Mouse (Mus musculus): Measurements from ENCODE around the gene Nsun4. TPM values are rescaled to one million over a fixed set of nuclear protein-coding genes. Genes with fewer than 3 reads are reported as not detected.

The Nsun4 gene
- polyA plus RNA-seq (2014; fragmentation: Nextera tagmentation; extraction: Ambion mirVana) = 10.4 and 11.5 TPM in 2 replicates

- H3K27ac ChIP-seq = peak within 1 kb of the TSS; percentile 90
- WGBS = under 1% methylated on average over 35 of the region's 35 CpGs
- H3K4me3 ChIP-seq (replicated peaks; ENCODE audit: low read length) = peak within 1 kb of the TSS; percentile 60
- no peaks in the 10 kb centered on the region for H3K36me3 ChIP-seq (replicated peaks; ENCODE audit: control insufficient read depth, insufficient read depth)
- H3K9me3 ChIP-seq (ENCODE audit: control insufficient read depth, low read length) = no peaks in the 10 kb centered on the region
- ATAC-seq (ENCODE audit: low FRiP score) = peak; percentile 95
- DNase-seq (ENCODE audit: low spot score) = peak; percentile 90
- H3K9ac ChIP-seq = peak within 1 kb of the TSS; percentile 66
- H3K27me3 ChIP-seq (ENCODE audit: control insufficient read depth, insufficient read depth, low read length) = no peaks in the 10 kb centered on the region
- peak within 1 kb of the TSS; percentile 72 for H3K4me2 ChIP-seq (replicated peaks)
- peaks cover 13% of the 10 kb centered on the region for H3K4me1 ChIP-seq (replicated peaks; ENCODE audit: control insufficient read depth, insufficient read depth, low read length)
These were observed at the start of gene Nsun4 for GRCm38 (mm10) chr4:116053399-116053961. TSS of gene Nsun4 (minus strand) at chr4:116053876.

GRCm38 (mm10) chr4:116100959-116101358 is 47.3 kb upstream of the Nsun4 start:
- Histone ChIP-seq H3K4me2 (replicated peaks) (no peak overlapping the region), H3K4me3 (replicated peaks; ENCODE audit: low read length) (no peak overlapping the region), H3K27ac (no peak overlapping the region), H3K27me3 (ENCODE audit: control insufficient read depth, insufficient read depth, low read length) (no peaks in the 10 kb centered on the region), H3K9ac (no peak overlapping the region), H3K36me3 (replicated peaks; ENCODE audit: control insufficient read depth, insufficient read depth) (peaks cover 41% of the 10 kb centered on the region), H3K9me3 (ENCODE audit: control insufficient read depth, low read length) (no peaks in the 10 kb centered on the region), H3K4me1 (replicated peaks; ENCODE audit: control insufficient read depth, insufficient read depth, low read length) (no peaks in the 10 kb centered on the region)
- no peak for DNase-seq (ENCODE audit: low spot score)
- WGBS = 90% methylated on average over 7 of the region's 7 CpGs
- ATAC-seq (ENCODE audit: low FRiP score) = no peak

GRCm38 (mm10) chr4:116097211-116097610 is 43.5 kb upstream of the Nsun4 start:
- 88% methylated on average over 8 of the region's 8 CpGs for WGBS
- peaks cover 79% of the 10 kb centered on the region for H3K36me3 ChIP-seq (replicated peaks; ENCODE audit: control insufficient read depth, insufficient read depth)
- no peaks in the 10 kb centered on the region for H3K27me3 ChIP-seq (ENCODE audit: control insufficient read depth, insufficient read depth, low read length)
- ATAC-seq (ENCODE audit: low FRiP score) (no peak), DNase-seq (ENCODE audit: low spot score) (no peak)
- no peaks in the 10 kb centered on the region for H3K4me1 ChIP-seq (replicated peaks; ENCODE audit: control insufficient read depth, insufficient read depth, low read length)
- H3K4me3 ChIP-seq (replicated peaks; ENCODE audit: low read length) = no peak overlapping the region
- no peak overlapping the region for H3K27ac ChIP-seq
- H3K9ac ChIP-seq = no peak overlapping the region
- H3K9me3 ChIP-seq (ENCODE audit: control insufficient read depth, low read length) = no peaks in the 10 kb centered on the region
- no peak overlapping the region for H3K4me2 ChIP-seq (replicated peaks)

GRCm38 (mm10) chr4:116096291-116096690 is 42.6 kb upstream of the Nsun4 start:
- Histone ChIP-seq H3K4me1 (replicated peaks; ENCODE audit: control insufficient read depth, insufficient read depth, low read length) (no peaks in the 10 kb centered on the region), H3K4me2 (replicated peaks) (no peak overlapping the region), H3K4me3 (replicated peaks; ENCODE audit: low read length) (no peak overlapping the region), H3K36me3 (replicated peaks; ENCODE audit: control insufficient read depth, insufficient read depth) (peaks cover 88% of the 10 kb centered on the region), H3K27me3 (ENCODE audit: control insufficient read depth, insufficient read depth, low read length) (no peaks in the 10 kb centered on the region), H3K9ac (no peak overlapping the region), H3K27ac (no peak overlapping the region), H3K9me3 (ENCODE audit: control insufficient read depth, low read length) (no peaks in the 10 kb centered on the region)
- 93% methylated on average over 10 of the region's 10 CpGs for WGBS
- no peak for ATAC-seq (ENCODE audit: low FRiP score)
- no peak for DNase-seq (ENCODE audit: low spot score)

- H3K9me3 ChIP-seq (ENCODE audit: control insufficient read depth, low read length) = no peaks in the 10 kb centered on the region
- H3K9ac ChIP-seq = no peak overlapping the region
- no peak overlapping the region for H3K27ac ChIP-seq
- DNase-seq (ENCODE audit: low spot score) (no peak), ATAC-seq (ENCODE audit: low FRiP score) (no peak)
- H3K4me1 ChIP-seq (replicated peaks; ENCODE audit: control insufficient read depth, insufficient read depth, low read length) = no peaks in the 10 kb centered on the region
- no peak overlapping the region for H3K4me2 ChIP-seq (replicated peaks)
- WGBS = 89% methylated on average over 23 of the region's 23 CpGs
- peaks cover 96% of the 10 kb centered on the region for H3K36me3 ChIP-seq (replicated peaks; ENCODE audit: control insufficient read depth, insufficient read depth)
- no peaks in the 10 kb centered on the region for H3K27me3 ChIP-seq (ENCODE audit: control insufficient read depth, insufficient read depth, low read length)
- H3K4me3 ChIP-seq (replicated peaks; ENCODE audit: low read length) = no peak overlapping the region
These were observed 35.0 kb upstream of the Nsun4 start for GRCm38 (mm10) chr4:116088510-116089249.

- ATAC-seq (ENCODE audit: low FRiP score) = no peak
- H3K4me2 ChIP-seq (replicated peaks) = peak overlapping the region; percentile 95
- no peaks in the 10 kb centered on the region for H3K9me3 ChIP-seq (ENCODE audit: control insufficient read depth, low read length)
- H3K4me3 ChIP-seq (replicated peaks; ENCODE audit: low read length) = peak overlapping the region; percentile 94
- WGBS = 61% methylated on average over 3 of the region's 3 CpGs
- H3K4me1 ChIP-seq (replicated peaks; ENCODE audit: control insufficient read depth, insufficient read depth, low read length) = peaks cover 31% of the 10 kb centered on the region
- H3K27ac ChIP-seq = peak overlapping the region; percentile 38; the same call in 1 of the 2 replicates
- H3K27me3 ChIP-seq (ENCODE audit: control insufficient read depth, insufficient read depth, low read length) = no peaks in the 10 kb centered on the region
- no peak for DNase-seq (ENCODE audit: low spot score)
- peak overlapping the region; percentile 98 for H3K9ac ChIP-seq
- H3K36me3 ChIP-seq (replicated peaks; ENCODE audit: control insufficient read depth, insufficient read depth) = peaks cover 32% of the 10 kb centered on the region
These were observed 23.8 kb upstream of the Nsun4 start for GRCm38 (mm10) chr4:116077240-116078095.

GRCm38 (mm10) chr4:116076369-116077231 is 22.9 kb upstream of the Nsun4 start:
- ATAC-seq (ENCODE audit: low FRiP score) = peak; percentile 28
- H3K36me3 ChIP-seq (replicated peaks; ENCODE audit: control insufficient read depth, insufficient read depth) = peaks cover 24% of the 10 kb centered on the region
- peak overlapping the region; percentile 93 for H3K27ac ChIP-seq
- peak overlapping the region; percentile 98 for H3K9ac ChIP-seq
- H3K4me1 ChIP-seq (replicated peaks; ENCODE audit: control insufficient read depth, insufficient read depth, low read length) = peaks cover 32% of the 10 kb centered on the region
- no peaks in the 10 kb centered on the region for H3K27me3 ChIP-seq (ENCODE audit: control insufficient read depth, insufficient read depth, low read length)
- peak overlapping the region; percentile 94 for H3K4me3 ChIP-seq (replicated peaks; ENCODE audit: low read length)
- peak overlapping the region; percentile 95 for H3K4me2 ChIP-seq (replicated peaks)
- WGBS = 3% methylated on average over 37 of the region's 37 CpGs
- no peaks in the 10 kb centered on the region for H3K9me3 ChIP-seq (ENCODE audit: control insufficient read depth, low read length)
- DNase-seq (ENCODE audit: low spot score) = peak; percentile 24

- H3K4me2 ChIP-seq (replicated peaks) = peak overlapping the region; percentile 95
- H3K36me3 ChIP-seq (replicated peaks; ENCODE audit: control insufficient read depth, insufficient read depth) = peaks cover 16% of the 10 kb centered on the region
- peak overlapping the region; percentile 94 for H3K4me3 ChIP-seq (replicated peaks; ENCODE audit: low read length)
- DNase-seq (ENCODE audit: low spot score) = peak; percentile 60
- peak overlapping the region; percentile 98 for H3K9ac ChIP-seq
- peaks cover 32% of the 10 kb centered on the region for H3K4me1 ChIP-seq (replicated peaks; ENCODE audit: control insufficient read depth, insufficient read depth, low read length)
- H3K27me3 ChIP-seq (ENCODE audit: control insufficient read depth, insufficient read depth, low read length) = no peaks in the 10 kb centered on the region
- under 1% methylated on average over 71 of the region's 77 CpGs for WGBS
- ATAC-seq (ENCODE audit: low FRiP score) = peak; percentile 76
- no peaks in the 10 kb centered on the region for H3K9me3 ChIP-seq (ENCODE audit: control insufficient read depth, low read length)
- H3K27ac ChIP-seq = peak overlapping the region; percentile 93
These were observed 22.1 kb upstream of the Nsun4 start for GRCm38 (mm10) chr4:116075631-116076368.

Measured in hindbrain, embryonic 14.5 days (tissue).